Mouse (Mus musculus): ENCODE data around the gene Tnnt2. TPM values are rescaled to one million over a fixed set of nuclear protein-coding genes. Genes with fewer than 3 reads are reported as not detected.

The Tnnt2 gene
- polyA plus RNA-seq, 1 experiment from 2014 or later: 0.82 TPM

GRCm38 (mm10) chr1:135834983-135835382 is 1.2 kb upstream of the Tnnt2 start:
- Histone ChIP-seq H3K9ac (ENCODE audit: low read length) (no peak overlapping the region), H3K4me1 (ENCODE audit: control insufficient read depth, insufficient read depth, low read length) (no peaks in the 10 kb centered on the region), H3K9me3 (ENCODE audit: control insufficient read depth, low read length) (no peaks in the 10 kb centered on the region), H3K27me3 (ENCODE audit: control insufficient read depth, insufficient read depth, low read length) (no peaks in the 10 kb centered on the region), H3K4me2 (no peak overlapping the region), H3K36me3 (ENCODE audit: control insufficient read depth, insufficient read depth, low read length) (no peaks in the 10 kb centered on the region), H3K4me3 (ENCODE audit: low read depth, low read length) (no peak overlapping the region), H3K27ac (ENCODE audit: low read depth, low read length) (no peak overlapping the region)
- WGBS: 82% methylated on average over 8 of the region's 8 CpGs
- DNase-seq (ENCODE audit: low spot score, missing footprints): peak; percentile 51
- ATAC-seq (ENCODE audit: low FRiP score): no peak

GRCm38 (mm10) chr1:135838626-135839025 is 2.5 kb downstream of the Tnnt2 start:
- no peaks in the 10 kb centered on the region for H3K9me3 ChIP-seq (ENCODE audit: control insufficient read depth, low read length)
- H3K4me3 ChIP-seq (ENCODE audit: low read depth, low read length): no peak overlapping the region
- 73% methylated on average over 4 of the region's 4 CpGs for WGBS
- H3K36me3 ChIP-seq (ENCODE audit: control insufficient read depth, insufficient read depth, low read length): no peaks in the 10 kb centered on the region
- H3K9ac ChIP-seq (ENCODE audit: low read length): no peak overlapping the region
- no peak overlapping the region for H3K4me2 ChIP-seq
- H3K27ac ChIP-seq (ENCODE audit: low read depth, low read length): no peak overlapping the region
- no peak for ATAC-seq (ENCODE audit: low FRiP score)
- no peaks in the 10 kb centered on the region for H3K27me3 ChIP-seq (ENCODE audit: control insufficient read depth, insufficient read depth, low read length)
- DNase-seq (ENCODE audit: low spot score, missing footprints): peak; percentile 61
- H3K4me1 ChIP-seq (ENCODE audit: control insufficient read depth, insufficient read depth, low read length): no peaks in the 10 kb centered on the region

GRCm38 (mm10) chr1:135839065-135839464 is 2.9 kb downstream of the Tnnt2 start:
- WGBS: 86% methylated on average over 6 of the region's 6 CpGs

GRCm38 (mm10) chr1:135840675-135841395 is 4.7 kb downstream of the Tnnt2 start:
- ATAC-seq (ENCODE audit: low FRiP score) (no peak), DNase-seq (ENCODE audit: low spot score, missing footprints) (peak; percentile 78)
- H3K9ac ChIP-seq (ENCODE audit: low read length): no peak overlapping the region
- H3K27me3 ChIP-seq (ENCODE audit: control insufficient read depth, insufficient read depth, low read length): no peaks in the 10 kb centered on the region
- H3K4me3 ChIP-seq (ENCODE audit: low read depth, low read length): no peak overlapping the region
- no peaks in the 10 kb centered on the region for H3K36me3 ChIP-seq (ENCODE audit: control insufficient read depth, insufficient read depth, low read length)
- H3K27ac ChIP-seq (ENCODE audit: low read depth, low read length): no peak overlapping the region
- 73% methylated on average over 15 of the region's 15 CpGs for WGBS
- H3K4me2 ChIP-seq: no peak overlapping the region
- H3K9me3 ChIP-seq (ENCODE audit: control insufficient read depth, low read length): no peaks in the 10 kb centered on the region
- H3K4me1 ChIP-seq (ENCODE audit: control insufficient read depth, insufficient read depth, low read length): no peaks in the 10 kb centered on the region

More at GRCm38 (mm10) chr1:135839065-135839464, 2.9 kb downstream of the Tnnt2 start:
- ATAC-seq (ENCODE audit: low FRiP score) (no peak), DNase-seq (ENCODE audit: low spot score, missing footprints) (peak; percentile 62)
- no peak overlapping the region for H3K4me2 ChIP-seq
- no peaks in the 10 kb centered on the region for H3K4me1 ChIP-seq (ENCODE audit: control insufficient read depth, insufficient read depth, low read length)
- no peaks in the 10 kb centered on the region for H3K27me3 ChIP-seq (ENCODE audit: control insufficient read depth, insufficient read depth, low read length)
- no peak overlapping the region for H3K4me3 ChIP-seq (ENCODE audit: low read depth, low read length)
- H3K27ac ChIP-seq (ENCODE audit: low read depth, low read length): no peak overlapping the region
- no peaks in the 10 kb centered on the region for H3K36me3 ChIP-seq (ENCODE audit: control insufficient read depth, insufficient read depth, low read length)
- no peaks in the 10 kb centered on the region for H3K9me3 ChIP-seq (ENCODE audit: control insufficient read depth, low read length)
- no peak overlapping the region for H3K9ac ChIP-seq (ENCODE audit: low read length)

- peak; percentile 61 for DNase-seq (ENCODE audit: low spot score, missing footprints)
- Histone ChIP-seq H3K27ac (ENCODE audit: low read depth, low read length) (no peak overlapping the region), H3K27me3 (ENCODE audit: control insufficient read depth, insufficient read depth, low read length) (no peaks in the 10 kb centered on the region), H3K4me3 (ENCODE audit: low read depth, low read length) (no peak overlapping the region), H3K4me1 (ENCODE audit: control insufficient read depth, insufficient read depth, low read length) (no peaks in the 10 kb centered on the region), H3K9ac (ENCODE audit: low read length) (no peak overlapping the region), H3K36me3 (ENCODE audit: control insufficient read depth, insufficient read depth, low read length) (no peaks in the 10 kb centered on the region), H3K9me3 (ENCODE audit: control insufficient read depth, low read length) (no peaks in the 10 kb centered on the region), H3K4me2 (no peak overlapping the region)
- WGBS: 89% methylated on average over 10 of the region's 10 CpGs
- ATAC-seq (ENCODE audit: low FRiP score): no peak
These were observed 7.5 kb downstream of the Tnnt2 start for GRCm38 (mm10) chr1:135843519-135844262.

- DNase-seq (ENCODE audit: low spot score, missing footprints): peak; percentile 65
- no peaks in the 10 kb centered on the region for H3K36me3 ChIP-seq (ENCODE audit: control insufficient read depth, insufficient read depth, low read length)
- ATAC-seq (ENCODE audit: low FRiP score): no peak
- no peaks in the 10 kb centered on the region for H3K4me1 ChIP-seq (ENCODE audit: control insufficient read depth, insufficient read depth, low read length)
- H3K27ac ChIP-seq (ENCODE audit: low read depth, low read length): no peak overlapping the region
- no peaks in the 10 kb centered on the region for H3K9me3 ChIP-seq (ENCODE audit: control insufficient read depth, low read length)
- H3K9ac ChIP-seq (ENCODE audit: low read length): no peak overlapping the region
- no peak overlapping the region for H3K4me3 ChIP-seq (ENCODE audit: low read depth, low read length)
- no peaks in the 10 kb centered on the region for H3K27me3 ChIP-seq (ENCODE audit: control insufficient read depth, insufficient read depth, low read length)
- no peak overlapping the region for H3K4me2 ChIP-seq
- 88% methylated on average over 6 of the region's 6 CpGs for WGBS
These were observed 8.3 kb downstream of the Tnnt2 start for GRCm38 (mm10) chr1:135844481-135844880.

GRCm38 (mm10) chr1:135846632-135847031 is 10.5 kb downstream of the Tnnt2 start:
- DNase-seq (ENCODE audit: low spot score, missing footprints) (peak; percentile 12), ATAC-seq (ENCODE audit: low FRiP score) (no peak)
- Histone ChIP-seq H3K27me3 (ENCODE audit: control insufficient read depth, insufficient read depth, low read length) (no peaks in the 10 kb centered on the region), H3K4me1 (ENCODE audit: control insufficient read depth, insufficient read depth, low read length) (no peaks in the 10 kb centered on the region; the same call in 1 of the 2 replicates), H3K36me3 (ENCODE audit: control insufficient read depth, insufficient read depth, low read length) (no peaks in the 10 kb centered on the region), H3K27ac (ENCODE audit: low read depth, low read length) (no peak overlapping the region), H3K9ac (ENCODE audit: low read length) (no peak overlapping the region), H3K9me3 (ENCODE audit: control insufficient read depth, low read length) (no peaks in the 10 kb centered on the region), H3K4me2 (no peak overlapping the region), H3K4me3 (ENCODE audit: low read depth, low read length) (no peak overlapping the region)
- WGBS: 78% methylated on average over 5 of the region's 5 CpGs

- Histone ChIP-seq H3K4me2 (no peak overlapping the region), H3K4me1 (ENCODE audit: control insufficient read depth, insufficient read depth, low read length) (peaks cover 4% of the 10 kb centered on the region), H3K9me3 (ENCODE audit: control insufficient read depth, low read length) (no peaks in the 10 kb centered on the region), H3K9ac (ENCODE audit: low read length) (no peak overlapping the region), H3K27ac (ENCODE audit: low read depth, low read length) (no peak overlapping the region), H3K36me3 (ENCODE audit: control insufficient read depth, insufficient read depth, low read length) (no peaks in the 10 kb centered on the region), H3K4me3 (ENCODE audit: low read depth, low read length) (no peak overlapping the region), H3K27me3 (ENCODE audit: control insufficient read depth, insufficient read depth, low read length) (no peaks in the 10 kb centered on the region)
- ATAC-seq (ENCODE audit: low FRiP score) (peak; percentile 11; the same call in 1 of the 2 replicates), DNase-seq (ENCODE audit: low spot score, missing footprints) (peak; percentile 92)
- 34% methylated on average over 6 of the region's 6 CpGs for WGBS
These were observed 11.0 kb downstream of the Tnnt2 start for GRCm38 (mm10) chr1:135847139-135847562.

Measured in midbrain, embryonic 11.5 days (tissue).